Mouse (Mus musculus) heart, postnatal 36 days (tissue): ENCODE measurements around the gene St6gal1. TPM values are rescaled to one million over a fixed set of nuclear protein-coding genes. Genes with fewer than 3 reads are reported as not detected.

Experiments
- DNase-seq, 2 experiments: peaks; one replicate each; pipeline ENCODE4 v3.0.0; 2021 to 2022
- intact Hi-C: fragments of 180-260 bp; cut with DNase I; formaldehyde crosslinking; loops from one replicate; pipeline ENCODE4 v1.15.1; 2025
- total RNA-seq, 2 experiments: library from RNA; stranded (reverse); gene quantifications; 2 replicates each; pipeline ENCODE4 v1.2.3; 2021

Gene St6gal1
- total RNA-seq, 2 experiments from 2014 or later, result 9.2 to 10.0 TPM

- no peak for DNase-seq
- intact Hi-C loops, result no loop called here
Observed at GRCm38 (mm10) chr16:23326664-23327063, 102.1 kb downstream of the St6gal1 start.

GRCm38 (mm10) chr16:23327266-23327665 lies 102.7 kb downstream of the St6gal1 start:
- intact Hi-C loops, result no loop called here
- no peak for DNase-seq

- intact Hi-C loops, result no loop called here
- no peak for DNase-seq
Observed at GRCm38 (mm10) chr16:23328201-23328600, 103.7 kb downstream of the St6gal1 start.

GRCm38 (mm10) chr16:23332136-23332535 lies 107.6 kb downstream of the St6gal1 start:
- no peak for DNase-seq
- intact Hi-C loops, result loop anchor here (5.0 kb wide), 3 partner anchors 90 to 180 kb away; no protein-coding TSS in a partner anchor

GRCm38 (mm10) chr16:23332686-23333085 lies 108.1 kb downstream of the St6gal1 start:
- peak in 1 of 2 experiments; percentile 14 for DNase-seq
- intact Hi-C loops, result loop anchor here (5.0 kb wide), 3 partner anchors 90 to 180 kb away; no protein-coding TSS in a partner anchor

GRCm38 (mm10) chr16:23333875-23334551 lies 109.5 kb downstream of the St6gal1 start:
- intact Hi-C loops, result loop anchor here (5.0 kb wide), 3 partner anchors 92 to 182 kb away; no protein-coding TSS in a partner anchor
- no peak for DNase-seq

- no peak for DNase-seq
- intact Hi-C loops, result no loop called here
Observed at GRCm38 (mm10) chr16:23337317-23337716, 112.8 kb downstream of the St6gal1 start.

GRCm38 (mm10) chr16:23341254-23341653 lies 116.7 kb downstream of the St6gal1 start:
- intact Hi-C loops, result no loop called here
- DNase-seq, result no peak

GRCm38 (mm10) chr16:23350802-23351201 lies 126.3 kb downstream of the St6gal1 start:
- no peak for DNase-seq
- intact Hi-C loops, result no loop called here

GRCm38 (mm10) chr16:23361031-23361430 lies 136.5 kb downstream of the St6gal1 start:
- no peak for DNase-seq
- intact Hi-C loops, result no loop called here

GRCm38 (mm10) chr16:23361434-23361970 lies 137.0 kb downstream of the St6gal1 start:
- DNase-seq, result no peak
- intact Hi-C loops, result no loop called here

- intact Hi-C loops, result no loop called here
- no peak for DNase-seq
Observed at GRCm38 (mm10) chr16:23364328-23364990, 139.9 kb downstream of the St6gal1 start.

GRCm38 (mm10) chr16:23369124-23369523 lies 144.6 kb downstream of the St6gal1 start:
- intact Hi-C loops, result no loop called here
- no peak for DNase-seq

GRCm38 (mm10) chr16:23370724-23371123 lies 146.2 kb downstream of the St6gal1 start:
- DNase-seq, result no peak
- intact Hi-C loops, result loop anchor here (10.0 kb wide), 1 partner anchor 524 kb away; the partner anchor contains the start of gene Sst

- intact Hi-C loops, result loop anchor here (10.0 kb wide), 1 partner anchor 522 kb away; the partner anchor contains the start of gene Sst
- DNase-seq, result no peak
Observed at GRCm38 (mm10) chr16:23372340-23372739, 147.8 kb downstream of the St6gal1 start.

- no peak for DNase-seq
- intact Hi-C loops, result loop anchor here (10.0 kb wide), 1 partner anchor 521 kb away; the partner anchor contains the start of gene Sst
Observed at GRCm38 (mm10) chr16:23374068-23374467, 149.5 kb downstream of the St6gal1 start.

GRCm38 (mm10) chr16:23374938-23375337 lies 150.4 kb downstream of the St6gal1 start:
- no peak for DNase-seq
- intact Hi-C loops, result loop anchor here (10.0 kb wide), 1 partner anchor 520 kb away; the partner anchor contains the start of gene Sst

GRCm38 (mm10) chr16:23376189-23376588 lies 151.6 kb downstream of the St6gal1 start:
- DNase-seq, result no peak
- intact Hi-C loops, result loop anchor here (10.0 kb wide), 1 partner anchor 519 kb away; the partner anchor contains the start of gene Sst

GRCm38 (mm10) chr16:23379536-23380230 lies 155.1 kb downstream of the St6gal1 start:
- intact Hi-C loops, result loop anchor here (10.0 kb wide), 1 partner anchor 515 kb away; the partner anchor contains the start of gene Sst
- DNase-seq, result no peak

GRCm38 (mm10) chr16:23384304-23384703 lies 159.8 kb downstream of the St6gal1 start:
- DNase-seq, result no peak
- intact Hi-C loops, result no loop called here

- intact Hi-C loops, result no loop called here
- DNase-seq, result no peak
Observed at GRCm38 (mm10) chr16:23397931-23398330, 173.4 kb downstream of the St6gal1 start.
